Mouse (Mus musculus) forebrain, embryonic 12.5 days (tissue): ENCODE data around the gene Myo1h. TPM values are rescaled to one million over a fixed set of nuclear protein-coding genes. Genes with fewer than 3 reads are reported as not detected.

Experiments
- microRNA-seq: library from miRNA; unstranded; fragments of <30 nt; microRNA quantifications from one replicate; pipeline ENCODE4, GENCODE M21; 2017
- polyA plus RNA-seq: library from polyadenylated mRNA; unstranded; fragments of >200 nt; fragmentation: Nextera tagmentation; extraction: Ambion mirVana; gene quantifications from 2 replicates; pipeline ENCODE4 v1.2.1, GENCODE M21; 2016

Myo1h gene
- polyA plus RNA-seq, 1 experiment from 2014 or later: 1.0 TPM

Small RNAs within 50 kb of the gene (microRNA-seq; reads per million reads assigned to microRNA genes)
- not detected for gene Mir7027

Other genes with a start within 250 kb of the Myo1h start
- 15.8 and 16.9 TPM in 2 replicates for gene Usp30, start 223.7 kb upstream of the Myo1h start, polyA plus RNA-seq
- 40.2 and 45.7 TPM in 2 replicates for gene Svop, start 197.6 kb upstream of the Myo1h start, polyA plus RNA-seq
- 10.9 and 11.3 TPM in 2 replicates for gene Alkbh2, start 160.9 kb upstream of the Myo1h start, polyA plus RNA-seq
- gene Ung, start 158.8 kb upstream of the Myo1h start, polyA plus RNA-seq: 64.4 and 69.6 TPM in 2 replicates
- 1.7 and 1.9 TPM in 2 replicates for gene Acacb, start 142.6 kb upstream of the Myo1h start, polyA plus RNA-seq
- gene Foxn4, start 15.4 kb upstream of the Myo1h start, polyA plus RNA-seq: 0.41 and 0.82 TPM in 2 replicates
- gene Kctd10, start 91.3 kb downstream of the Myo1h start, polyA plus RNA-seq: 93.1 and 94.6 TPM in 2 replicates
- gene Ube3b, start 91.4 kb downstream of the Myo1h start, polyA plus RNA-seq: 53.7 and 60.1 TPM in 2 replicates
- gene Mmab, start 154.9 kb downstream of the Myo1h start, polyA plus RNA-seq: 25.9 and 29.4 TPM in 2 replicates
- gene Mvk, start 155.1 kb downstream of the Myo1h start, polyA plus RNA-seq: 50.3 and 52.0 TPM in 2 replicates